Mouse (Mus musculus) cerebellum, postnatal 14 days (tissue): ENCODE results near the gene Col4a3.

Experiments used
- DNase-seq, 2 experiments: peaks; one replicate each; pipeline ENCODE4 v3.0.0; 2021; ENCODE audit warnings: mixed read lengths in 2 of 2

The Col4a3 gene

GRCm38 (mm10) chr1:82686866-82687265, 100.1 kb downstream of the Col4a3 start:
- DNase-seq, result no peak

GRCm38 (mm10) chr1:82687931-82688330, 101.2 kb downstream of the Col4a3 start:
- no peak for DNase-seq

- DNase-seq, result no peak
These were observed 109.2 kb downstream of the Col4a3 start for GRCm38 (mm10) chr1:82695915-82696314.

- no peak for DNase-seq
These were observed 131.2 kb downstream of the Col4a3 start for GRCm38 (mm10) chr1:82717816-82718512.

GRCm38 (mm10) chr1:82724339-82725025, 137.8 kb downstream of the Col4a3 start, which contains the start of gene Mff:
Gene Mff (plus strand): TSS chr1:82724890.
- DNase-seq, result peak; percentile 94

GRCm38 (mm10) chr1:82725026-82725874, 138.5 kb downstream of the Col4a3 start:
- DNase-seq, result no peak

GRCm38 (mm10) chr1:82725875-82726185, 139.1 kb downstream of the Col4a3 start:
- no peak for DNase-seq

GRCm38 (mm10) chr1:82726482-82726881, 139.8 kb downstream of the Col4a3 start:
- DNase-seq, result no peak

- DNase-seq, result no peak
These were observed 146.6 kb downstream of the Col4a3 start for GRCm38 (mm10) chr1:82733357-82733756.

GRCm38 (mm10) chr1:82738066-82738465, 151.3 kb downstream of the Col4a3 start:
- DNase-seq, result no peak

- no peak for DNase-seq
These were observed 154.8 kb downstream of the Col4a3 start for GRCm38 (mm10) chr1:82741539-82741938.

- no peak for DNase-seq
These were observed 157.2 kb downstream of the Col4a3 start for GRCm38 (mm10) chr1:82743962-82744361.

GRCm38 (mm10) chr1:82746408-82746807, 159.7 kb downstream of the Col4a3 start:
- no peak for DNase-seq

- no peak for DNase-seq
These were observed 161.2 kb downstream of the Col4a3 start for GRCm38 (mm10) chr1:82747714-82748452.

GRCm38 (mm10) chr1:82759520-82759919, 172.8 kb downstream of the Col4a3 start:
- DNase-seq, result no peak

GRCm38 (mm10) chr1:82761454-82762169, 174.9 kb downstream of the Col4a3 start:
- DNase-seq, result no peak

GRCm38 (mm10) chr1:82762274-82762673, 175.6 kb downstream of the Col4a3 start:
- DNase-seq, result no peak

- DNase-seq, result no peak
These were observed 179.5 kb downstream of the Col4a3 start for GRCm38 (mm10) chr1:82766227-82766626.

GRCm38 (mm10) chr1:82766641-82767040, 179.9 kb downstream of the Col4a3 start:
- DNase-seq, result no peak

GRCm38 (mm10) chr1:82768269-82768668, 181.5 kb downstream of the Col4a3 start, which contains the start of gene Tm4sf20:
Gene Tm4sf20 (minus strand): TSS chr1:82768461.
- DNase-seq, result no peak

GRCm38 (mm10) chr1:82771022-82771586, 184.4 kb downstream of the Col4a3 start, which contains the start of gene Gm47791:
Gene Gm47791 (minus strand): TSS chr1:82771243.
- DNase-seq, result no peak
